Mouse (Mus musculus): Measurements from ENCODE around the gene Adgrl3.

DNA sequence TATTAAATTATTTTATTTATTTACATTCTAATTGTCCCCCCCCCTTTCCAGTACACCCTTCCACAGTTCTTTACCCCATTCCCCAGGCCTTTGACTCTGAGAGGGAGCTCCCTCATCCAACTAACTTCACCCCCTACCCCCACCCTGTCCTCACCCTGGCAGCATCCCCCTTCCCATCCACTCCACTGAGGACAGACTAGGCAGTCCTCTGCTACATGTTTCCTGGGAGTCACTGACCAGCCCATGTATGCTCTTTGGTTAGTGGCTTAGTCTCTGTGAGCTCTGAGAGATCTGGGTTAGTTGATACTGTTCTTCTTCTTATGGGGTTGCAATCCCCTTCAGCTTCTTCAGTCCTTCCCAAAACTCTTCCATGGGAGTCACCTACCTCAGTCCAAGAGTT, 180.4 kb downstream of the Adgrl3 start:
- TF ChIP-seq CTCF (IDR thresholded peaks at IDR 0.05; ENCODE audit: low read depth) (no peak), EP300 (optimal IDR thresholded peaks at IDR 0.05) (no peak)

All from stomach, postnatal 0 days (tissue).